17 mouse cellular contexts compared by ENCODE assay signal in genomic region chr2:156295601-156296063, GRCm38 (mm10). TPM values are rescaled to one million over a fixed set of nuclear protein-coding genes. Genes with fewer than 3 reads are reported as not detected.
DNase-seq lines count a peak whose midpoint lies in the region; ATAC-seq and TF ChIP-seq lines count a peak whose summit lies in the region.
"Had no signal": no experiment of that assay in that cellular context is flagged by ENCODE, and none has a peak within 500 bp of the region (broad histone marks: within the 10 kb centered on the region; RNA-seq: fewer than 3 reads in every experiment).

No protein-coding gene starts in this region.

- no peak overlapping the region for H3K9ac ChIP-seq in liver, postnatal 0 days (replicated peaks)
- H3K9ac ChIP-seq in stomach, embryonic 15.5 days, result no peak overlapping the region
- H3K9ac ChIP-seq in midbrain, postnatal 0 days (replicated peaks; ENCODE audit: low read length, poor library complexity, severe bottlenecking), result no peak overlapping the region
- H3K9ac ChIP-seq: embryonic facial prominence, embryonic 12.5 days had no signal

- H3K4me2 ChIP-seq in liver, postnatal 0 days (ENCODE audit: low read depth, low read length), result no peak overlapping the region
- no peak overlapping the region for H3K4me2 ChIP-seq in stomach, embryonic 15.5 days
- no peak overlapping the region for H3K4me2 ChIP-seq in midbrain, postnatal 0 days (ENCODE audit: low read depth, low read length, poor library complexity, severe bottlenecking)
- H3K4me2 ChIP-seq: embryonic facial prominence, embryonic 12.5 days had no signal

- H3K4me3 ChIP-seq in liver, postnatal 0 days (ENCODE audit: low read depth, low read length), result no peak overlapping the region
- H3K4me3 ChIP-seq in stomach, embryonic 15.5 days (replicated peaks), result no peak overlapping the region
- no peak overlapping the region for H3K4me3 ChIP-seq in midbrain, postnatal 0 days (ENCODE audit: low read depth, low read length)
- H3K4me3 ChIP-seq: embryonic facial prominence, embryonic 12.5 days; forebrain, embryonic 10.5 days; heart, adult 2 months had no signal

- no peak for TF ChIP-seq CTCF in liver, postnatal 0 days (IDR thresholded peaks at IDR 0.05; ENCODE audit: low read depth)
- TF ChIP-seq CTCF in midbrain, postnatal 0 days (IDR thresholded peaks at IDR 0.05), result no peak

- no peaks in the 10 kb centered on the region for H3K9me3 ChIP-seq in liver, postnatal 0 days (ENCODE audit: low read length)
- H3K9me3 ChIP-seq in stomach, embryonic 15.5 days, result no peaks in the 10 kb centered on the region
- no peaks in the 10 kb centered on the region for H3K9me3 ChIP-seq in midbrain, postnatal 0 days (ENCODE audit: low read length)
- H3K9me3 ChIP-seq: embryonic facial prominence, embryonic 12.5 days; forebrain, embryonic 10.5 days had no signal

- peaks cover 10% of the 10 kb centered on the region; the same call in 1 of the 2 replicates for H3K4me1 ChIP-seq in liver, postnatal 0 days (ENCODE audit: insufficient read depth)
- no peaks in the 10 kb centered on the region; the same call in 1 of the 2 replicates for H3K4me1 ChIP-seq in stomach, embryonic 15.5 days
- H3K4me1 ChIP-seq in midbrain, postnatal 0 days (ENCODE audit: insufficient read depth, low read length), result no peaks in the 10 kb centered on the region
- H3K4me1 ChIP-seq: embryonic facial prominence, embryonic 12.5 days; forebrain, embryonic 10.5 days had no signal

- ATAC-seq in liver, postnatal 0 days, result peak; percentile 79
- peak; percentile 16 to 60; a peak in 1 of 4 replicates for ATAC-seq in hematopoietic stem cell, adult 5-6 weeks (replicated peaks in 1 of 2; ENCODE audit: insufficient read depth in 1 of 2, low FRiP score in 2 of 2, low TSS enrichment in 1 of 2, low read depth in 1 of 2, poor library complexity in 2 of 2, severe bottlenecking in 2 of 2)
- ATAC-seq in stomach, embryonic 15.5 days (ENCODE audit: insufficient read depth, low FRiP score, low read depth), result no peak
- no peak for ATAC-seq in midbrain, postnatal 0 days (ENCODE audit: low FRiP score)
- ATAC-seq: inflammation-experienced regulatory T-cells, adult 6 months had no signal

- intact Hi-C loops in left cerebral cortex, postnatal 10 days (cut with DNase I), result no loop called here

- no peak overlapping the region for H3K27ac ChIP-seq in liver, postnatal 0 days (ENCODE audit: low read depth)
- H3K27ac ChIP-seq in stomach, embryonic 15.5 days, result peak overlapping the region; percentile 6; the same call in 1 of the 2 replicates
- H3K27ac ChIP-seq in midbrain, postnatal 0 days (ENCODE audit: low read depth, low read length), result no peak overlapping the region
- H3K27ac ChIP-seq: embryonic facial prominence, embryonic 12.5 days; forebrain, embryonic 10.5 days; heart, adult 2 months had no signal

- H3K36me3 ChIP-seq in liver, postnatal 0 days (replicated peaks; ENCODE audit: insufficient read depth, low read length), result peaks cover 34% of the 10 kb centered on the region
- peaks cover 15% of the 10 kb centered on the region for H3K36me3 ChIP-seq in stomach, embryonic 15.5 days
- peaks cover 34% of the 10 kb centered on the region for H3K36me3 ChIP-seq in midbrain, postnatal 0 days (ENCODE audit: insufficient read depth, low read length)

- no peak for DNase-seq in liver, postnatal 0 days
- DNase-seq in liver, result no peak
- DNase-seq in kidney, postnatal 14 days, result peak; percentile 79
- DNase-seq in left cerebral cortex, postnatal 10 days (ENCODE audit: extremely low spot score in 1 of 2, low spot score in 2 of 2), result no peak
- DNase-seq in urinary bladder, adult 2 months (ENCODE audit: low spot score), result no peak
- no peak for DNase-seq in midbrain, postnatal 0 days (ENCODE audit: low spot score)
- DNase-seq: cerebellum, postnatal 10 days; heart, adult 2 months; heart, postnatal 14 days; lung, postnatal 14 days; right cerebral cortex, postnatal 25 days; thymus, adult 18-20 months had no signal

- no peaks in the 10 kb centered on the region for H3K27me3 ChIP-seq in liver, postnatal 0 days (ENCODE audit: insufficient read depth, low read length)
- no peaks in the 10 kb centered on the region for H3K27me3 ChIP-seq in stomach, embryonic 15.5 days (replicated peaks)
- no peaks in the 10 kb centered on the region for H3K27me3 ChIP-seq in midbrain, postnatal 0 days (ENCODE audit: insufficient read depth, low read length)
- H3K27me3 ChIP-seq: embryonic facial prominence, embryonic 12.5 days had no signal

- TF ChIP-seq EP300 in liver, postnatal 0 days (IDR thresholded peaks at IDR 0.05; ENCODE audit: low read depth), result 0 out of 2 replicates have a peak, but pooled peaks have one; percentile 12

- WGBS in liver, postnatal 0 days (ENCODE audit: insufficient replicate concordance), result 71% methylated on average over 2 of the region's 2 CpGs
- 95% methylated on average over 2 of the region's 2 CpGs for WGBS in stomach, embryonic 15.5 days
- WGBS in midbrain, postnatal 0 days, result 94% methylated on average over 2 of the region's 2 CpGs

RNA-seq across cellular contexts. Expression of gene Cnbd2, which starts 16.5 kb away (rescaled TPM):
- polyA plus RNA-seq in liver, postnatal 0 days (2015; fragmentation: Nextera tagmentation; extraction: Ambion mirVana), result 3.5 and 4.0 TPM in 2 replicates
- 3.8 and 10.5 TPM in 2 replicates for total RNA-seq in hematopoietic stem cell, adult 5-6 weeks (2017)
- polyA plus RNA-seq in stomach, embryonic 15.5 days (2015; fragmentation: Nextera tagmentation; extraction: Ambion mirVana), result 4.3 and 4.7 TPM in 2 replicates
- 1 to 10 TPM; 4.7 to 6.7 TPM for total RNA-seq in left cerebral cortex, postnatal 10 days (2021)
- polyA plus RNA-seq in urinary bladder, adult 2 months (2012; rRNA removed), result 3.4 and 4.5 TPM in 2 replicates
- total RNA-seq in midbrain, postnatal 0 days (2014; rRNA removed), result 3.2 and 3.3 TPM in 2 replicates
- 8.9 and 10.0 TPM in 2 replicates for polyA plus RNA-seq in midbrain, postnatal 0 days (2015; fragmentation: Nextera tagmentation; extraction: Ambion mirVana)

RNA-seq across cellular contexts. Expression of gene Scand1, which starts 16.9 kb away (rescaled TPM):
- 56.7 and 70.2 TPM in 2 replicates for polyA plus RNA-seq in liver, postnatal 0 days (2015; fragmentation: Nextera tagmentation; extraction: Ambion mirVana)
- 20.2 and 27.3 TPM in 2 replicates for total RNA-seq in hematopoietic stem cell, adult 5-6 weeks (2017)
- polyA plus RNA-seq in stomach, embryonic 15.5 days (2015; fragmentation: Nextera tagmentation; extraction: Ambion mirVana), result 65.9 and 76.7 TPM in 2 replicates
- 100 to 1,000 TPM; 105 to 117 TPM for total RNA-seq in left cerebral cortex, postnatal 10 days (2021)
- polyA plus RNA-seq in urinary bladder, adult 2 months (2012; rRNA removed), result 71.0 and 72.5 TPM in 2 replicates
- 268 and 307 TPM in 2 replicates for total RNA-seq in midbrain, postnatal 0 days (2014; rRNA removed)
- polyA plus RNA-seq in midbrain, postnatal 0 days (2015; fragmentation: Nextera tagmentation; extraction: Ambion mirVana), result 132 and 145 TPM in 2 replicates

Comparison
In these comparisons a context has a peak if more than half of its experiments do, and no peak if none do; other contexts are left out.
1. ATAC-seq: peak in liver, postnatal 0 days (single experiment) and hematopoietic stem cell, adult 5-6 weeks (2 of 2); none in stomach, embryonic 15.5 days (single experiment) and midbrain, postnatal 0 days (single experiment).